Mouse (Mus musculus): Measurements from ENCODE around the gene Coq2. TPM values are rescaled to one million over a fixed set of nuclear protein-coding genes. Genes with fewer than 3 reads are reported as not detected.

The Coq2 gene
- polyA plus RNA-seq, 1 experiment from 2014 or later: 62.2 TPM

DNA sequence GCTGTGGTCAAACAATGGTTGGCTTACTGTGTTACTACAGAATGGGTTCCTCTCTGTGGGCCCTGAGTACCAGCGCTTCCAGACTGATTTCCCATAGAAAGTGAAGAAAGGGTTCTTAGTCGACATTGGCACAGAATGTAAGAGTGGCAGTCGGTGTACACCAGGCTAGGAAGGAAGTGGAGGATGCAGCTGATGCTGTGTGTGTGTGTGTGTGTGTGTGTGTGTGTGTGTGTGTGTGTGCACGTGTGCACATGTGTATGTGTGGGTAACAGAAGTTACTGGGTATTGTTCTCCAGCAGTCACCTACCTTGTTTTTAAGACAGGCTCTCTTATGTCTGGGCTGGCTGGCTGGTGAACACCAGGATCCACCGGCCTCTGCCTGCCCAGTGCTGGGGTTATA is 32.6 kb downstream of the Coq2 start:
- Histone ChIP-seq H3K9ac (replicated peaks; ENCODE audit: low read length) (no peak overlapping the region), H3K4me2 (ENCODE audit: low read depth, low read length) (no peak overlapping the region), H3K4me3 (ENCODE audit: low read depth, low read length) (no peak overlapping the region), H3K27me3 (ENCODE audit: control insufficient read depth, insufficient read depth, low read length) (no peaks in the 10 kb centered on the region), H3K9me3 (replicated peaks; ENCODE audit: control insufficient read depth, low read length) (no peaks in the 10 kb centered on the region), H3K36me3 (replicated peaks; ENCODE audit: control insufficient read depth, insufficient read depth, low read depth, low read length) (no peaks in the 10 kb centered on the region), H3K27ac (replicated peaks; ENCODE audit: low read depth, low read length) (no peak overlapping the region), H3K4me1 (ENCODE audit: control insufficient read depth, insufficient read depth, low read length) (no peaks in the 10 kb centered on the region)
- 88% methylated on average over 5 of the region's 5 CpGs for WGBS
- no peak for DNase-seq (ENCODE audit: low spot score)
- ATAC-seq (replicated peaks; ENCODE audit: insufficient number of reproducible peaks, low FRiP score, low TSS enrichment, low read depth): no peak

GRCm38 (mm10) chr5:100638483-100638882 is 36.5 kb downstream of the Coq2 start:
- no peak overlapping the region for H3K27ac ChIP-seq (replicated peaks; ENCODE audit: low read depth, low read length)
- DNase-seq (ENCODE audit: low spot score): no peak
- 78% methylated on average over 8 of the region's 8 CpGs for WGBS
- H3K9ac ChIP-seq (replicated peaks; ENCODE audit: low read length): no peak overlapping the region
- H3K4me3 ChIP-seq (ENCODE audit: low read depth, low read length): no peak overlapping the region
- no peaks in the 10 kb centered on the region for H3K27me3 ChIP-seq (ENCODE audit: control insufficient read depth, insufficient read depth, low read length)
- H3K36me3 ChIP-seq (replicated peaks; ENCODE audit: control insufficient read depth, insufficient read depth, low read depth, low read length): no peaks in the 10 kb centered on the region
- H3K4me2 ChIP-seq (ENCODE audit: low read depth, low read length): no peak overlapping the region
- H3K4me1 ChIP-seq (ENCODE audit: control insufficient read depth, insufficient read depth, low read length): no peaks in the 10 kb centered on the region
- no peaks in the 10 kb centered on the region for H3K9me3 ChIP-seq (replicated peaks; ENCODE audit: control insufficient read depth, low read length)
- ATAC-seq (replicated peaks; ENCODE audit: insufficient number of reproducible peaks, low FRiP score, low TSS enrichment, low read depth): no peak

DNA sequence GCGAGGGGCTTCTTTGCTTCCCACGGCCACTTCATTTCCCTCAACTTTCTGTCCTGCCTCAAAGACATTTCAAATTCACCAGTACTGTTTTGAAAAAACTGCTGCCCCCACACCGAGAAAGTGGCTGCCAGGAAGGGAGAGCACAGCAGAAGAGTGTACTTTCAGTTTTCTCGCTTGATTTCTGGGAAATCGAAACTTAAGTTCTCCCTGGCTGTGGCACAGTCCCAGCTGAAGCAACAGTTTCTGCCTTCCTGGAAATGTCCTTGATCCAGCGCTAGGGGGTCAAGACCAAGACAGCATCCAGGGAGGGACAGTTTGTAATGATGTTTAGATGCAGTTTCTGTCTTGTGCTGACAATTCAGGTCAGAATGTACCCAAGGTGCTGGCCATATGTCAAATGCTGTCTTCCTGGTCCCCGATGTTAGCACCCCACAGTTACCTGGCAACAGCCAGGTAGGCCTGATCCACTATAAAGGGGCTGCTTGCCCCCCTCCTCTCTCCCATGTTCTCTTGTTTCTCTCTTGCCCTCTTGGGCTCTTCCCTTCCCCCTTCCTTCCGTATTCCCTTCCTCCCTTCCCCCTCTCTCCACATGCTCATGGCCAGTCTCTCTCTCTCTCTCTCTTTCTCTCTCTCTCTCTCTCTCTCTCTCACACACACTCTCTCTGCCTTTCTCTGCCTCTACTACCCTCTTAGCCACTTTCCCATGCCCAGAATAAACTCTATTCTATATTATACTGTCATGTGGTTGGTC is 38.0 kb downstream of the Coq2 start:
- Histone ChIP-seq H3K9me3 (replicated peaks; ENCODE audit: control insufficient read depth, low read length) (no peaks in the 10 kb centered on the region), H3K4me3 (ENCODE audit: low read depth, low read length) (no peak overlapping the region), H3K9ac (replicated peaks; ENCODE audit: low read length) (no peak overlapping the region), H3K27ac (replicated peaks; ENCODE audit: low read depth, low read length) (no peak overlapping the region), H3K27me3 (ENCODE audit: control insufficient read depth, insufficient read depth, low read length) (no peaks in the 10 kb centered on the region), H3K4me1 (ENCODE audit: control insufficient read depth, insufficient read depth, low read length) (no peaks in the 10 kb centered on the region), H3K36me3 (replicated peaks; ENCODE audit: control insufficient read depth, insufficient read depth, low read depth, low read length) (no peaks in the 10 kb centered on the region), H3K4me2 (ENCODE audit: low read depth, low read length) (no peak overlapping the region)
- ATAC-seq (replicated peaks; ENCODE audit: insufficient number of reproducible peaks, low FRiP score, low TSS enrichment, low read depth) (no peak), DNase-seq (ENCODE audit: low spot score) (no peak)
- WGBS: 75% methylated on average over 8 of the region's 8 CpGs

DNA sequence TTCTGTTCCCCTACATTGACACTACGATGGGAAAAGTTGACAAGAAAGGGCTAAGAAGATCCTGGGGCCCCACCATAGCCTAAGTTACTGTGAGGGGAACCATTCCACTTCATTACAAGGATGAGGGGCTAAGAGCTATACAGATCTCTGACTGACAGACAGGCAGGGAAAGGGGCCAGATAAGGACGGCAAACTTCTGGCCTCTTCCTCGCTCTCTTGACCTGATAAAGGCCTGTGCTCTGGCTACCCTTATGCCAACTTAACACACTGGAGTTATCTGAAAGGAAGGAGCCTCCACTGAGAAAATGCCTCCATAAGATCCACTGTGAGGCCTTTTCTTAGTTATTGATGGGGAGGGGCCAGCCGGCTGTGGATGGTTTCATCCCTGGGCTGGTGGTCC is 39.0 kb downstream of the Coq2 start:
- Histone ChIP-seq H3K9me3 (replicated peaks; ENCODE audit: control insufficient read depth, low read length) (no peaks in the 10 kb centered on the region), H3K27ac (replicated peaks; ENCODE audit: low read depth, low read length) (no peak overlapping the region), H3K4me1 (ENCODE audit: control insufficient read depth, insufficient read depth, low read length) (no peaks in the 10 kb centered on the region), H3K4me3 (ENCODE audit: low read depth, low read length) (no peak overlapping the region), H3K4me2 (ENCODE audit: low read depth, low read length) (no peak overlapping the region), H3K9ac (replicated peaks; ENCODE audit: low read length) (no peak overlapping the region), H3K36me3 (replicated peaks; ENCODE audit: control insufficient read depth, insufficient read depth, low read depth, low read length) (no peaks in the 10 kb centered on the region), H3K27me3 (ENCODE audit: control insufficient read depth, insufficient read depth, low read length) (no peaks in the 10 kb centered on the region)
- ATAC-seq (replicated peaks; ENCODE audit: insufficient number of reproducible peaks, low FRiP score, low TSS enrichment, low read depth) (no peak), DNase-seq (ENCODE audit: low spot score) (no peak)
- WGBS: 89% methylated on average over 4 of the region's 4 CpGs

DNA sequence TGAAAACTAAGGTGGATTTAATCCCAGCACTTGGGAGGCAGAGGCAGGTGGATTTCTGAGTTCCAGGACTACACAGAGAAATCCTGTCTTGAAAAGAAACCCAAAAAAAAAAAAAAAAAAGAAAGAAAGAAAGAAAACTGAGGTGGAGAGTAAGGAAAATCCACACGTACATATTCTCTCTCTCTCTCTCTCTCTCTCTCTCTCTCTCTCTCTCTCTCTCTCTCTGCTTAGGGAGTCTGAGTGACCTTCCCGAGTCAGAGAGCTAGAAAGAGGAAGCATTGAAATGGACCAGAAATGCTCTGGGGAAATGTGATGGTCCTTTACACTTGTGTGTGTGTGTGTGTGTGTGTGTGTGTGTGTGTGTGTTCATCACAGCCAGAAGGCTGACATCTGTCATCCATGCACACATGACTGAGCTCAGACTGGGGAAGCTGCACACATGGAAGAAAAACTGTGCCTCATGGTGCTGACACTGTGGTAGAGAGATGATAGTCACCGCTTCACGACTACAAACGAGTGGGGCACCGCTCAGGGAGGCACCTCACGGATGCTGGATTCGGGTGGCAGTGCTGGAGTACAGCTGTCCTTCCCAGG is 40.0 kb downstream of the Coq2 start:
- H3K9ac ChIP-seq (replicated peaks; ENCODE audit: low read length): no peak overlapping the region
- no peaks in the 10 kb centered on the region for H3K36me3 ChIP-seq (replicated peaks; ENCODE audit: control insufficient read depth, insufficient read depth, low read depth, low read length)
- WGBS: 88% methylated on average over 8 of the region's 8 CpGs
- ATAC-seq (replicated peaks; ENCODE audit: insufficient number of reproducible peaks, low FRiP score, low TSS enrichment, low read depth) (no peak), DNase-seq (ENCODE audit: low spot score) (no peak)
- no peak overlapping the region for H3K27ac ChIP-seq (replicated peaks; ENCODE audit: low read depth, low read length)
- H3K9me3 ChIP-seq (replicated peaks; ENCODE audit: control insufficient read depth, low read length): no peaks in the 10 kb centered on the region
- H3K4me2 ChIP-seq (ENCODE audit: low read depth, low read length): no peak overlapping the region
- no peak overlapping the region for H3K4me3 ChIP-seq (ENCODE audit: low read depth, low read length)
- no peaks in the 10 kb centered on the region for H3K27me3 ChIP-seq (ENCODE audit: control insufficient read depth, insufficient read depth, low read length)
- H3K4me1 ChIP-seq (ENCODE audit: control insufficient read depth, insufficient read depth, low read length): no peaks in the 10 kb centered on the region

- 88% methylated on average over 8 of the region's 8 CpGs for WGBS
- ATAC-seq (replicated peaks; ENCODE audit: insufficient number of reproducible peaks, low FRiP score, low TSS enrichment, low read depth): no peak
- H3K27me3 ChIP-seq (ENCODE audit: control insufficient read depth, insufficient read depth, low read length): no peaks in the 10 kb centered on the region
Observed at GRCm38 (mm10) chr5:100632540-100633129, 42.3 kb downstream of the Coq2 start.

GRCm38 (mm10) chr5:100628807-100629206 is 46.1 kb downstream of the Coq2 start:
- WGBS: 92% methylated on average over 4 of the region's 4 CpGs
- H3K9ac ChIP-seq (replicated peaks; ENCODE audit: low read length): no peak overlapping the region
- no peak for ATAC-seq (replicated peaks; ENCODE audit: insufficient number of reproducible peaks, low FRiP score, low TSS enrichment, low read depth)

More at GRCm38 (mm10) chr5:100632540-100633129, 42.3 kb downstream of the Coq2 start:
- Histone ChIP-seq H3K9ac (replicated peaks; ENCODE audit: low read length) (no peak overlapping the region), H3K4me2 (ENCODE audit: low read depth, low read length) (no peak overlapping the region), H3K9me3 (replicated peaks; ENCODE audit: control insufficient read depth, low read length) (no peaks in the 10 kb centered on the region), H3K27ac (replicated peaks; ENCODE audit: low read depth, low read length) (no peak overlapping the region), H3K4me3 (ENCODE audit: low read depth, low read length) (no peak overlapping the region), H3K36me3 (replicated peaks; ENCODE audit: control insufficient read depth, insufficient read depth, low read depth, low read length) (no peaks in the 10 kb centered on the region), H3K4me1 (ENCODE audit: control insufficient read depth, insufficient read depth, low read length) (no peaks in the 10 kb centered on the region)
- no peak for DNase-seq (ENCODE audit: low spot score)

DNA sequence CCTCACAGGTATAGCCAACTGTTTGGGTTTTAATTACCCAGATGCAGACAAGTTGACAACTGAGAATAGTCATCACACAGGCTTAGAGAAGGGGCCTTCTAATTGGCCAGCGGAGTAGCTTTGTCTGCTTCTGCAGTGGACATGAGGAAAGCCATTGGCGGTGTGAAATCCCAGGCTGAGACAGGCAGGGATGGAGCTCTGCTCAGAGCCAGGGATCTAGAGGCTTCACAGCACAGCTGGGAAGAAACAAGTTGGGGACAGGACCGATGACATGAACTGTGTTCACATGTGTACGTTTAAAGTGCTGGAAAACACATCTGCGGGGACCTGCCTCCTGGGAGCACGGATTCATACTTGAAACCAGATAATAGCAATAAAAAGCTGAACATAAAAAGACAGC is 48.4 kb downstream of the Coq2 start:
- Histone ChIP-seq H3K4me3 (ENCODE audit: low read depth, low read length) (no peak overlapping the region), H3K4me1 (ENCODE audit: control insufficient read depth, insufficient read depth, low read length) (no peaks in the 10 kb centered on the region), H3K36me3 (replicated peaks; ENCODE audit: control insufficient read depth, insufficient read depth, low read depth, low read length) (no peaks in the 10 kb centered on the region), H3K27ac (replicated peaks; ENCODE audit: low read depth, low read length) (no peak overlapping the region), H3K9ac (replicated peaks; ENCODE audit: low read length) (no peak overlapping the region), H3K4me2 (ENCODE audit: low read depth, low read length) (no peak overlapping the region), H3K27me3 (ENCODE audit: control insufficient read depth, insufficient read depth, low read length) (no peaks in the 10 kb centered on the region), H3K9me3 (replicated peaks; ENCODE audit: control insufficient read depth, low read length) (no peaks in the 10 kb centered on the region)
- ATAC-seq (replicated peaks; ENCODE audit: insufficient number of reproducible peaks, low FRiP score, low TSS enrichment, low read depth) (no peak), DNase-seq (ENCODE audit: low spot score) (no peak)
- WGBS: 82% methylated on average over 6 of the region's 6 CpGs

More at GRCm38 (mm10) chr5:100628807-100629206, 46.1 kb downstream of the Coq2 start:
- H3K27ac ChIP-seq (replicated peaks; ENCODE audit: low read depth, low read length): no peak overlapping the region
- no peaks in the 10 kb centered on the region for H3K27me3 ChIP-seq (ENCODE audit: control insufficient read depth, insufficient read depth, low read length)
- H3K4me3 ChIP-seq (ENCODE audit: low read depth, low read length): no peak overlapping the region
- H3K36me3 ChIP-seq (replicated peaks; ENCODE audit: control insufficient read depth, insufficient read depth, low read depth, low read length): no peaks in the 10 kb centered on the region
- H3K4me2 ChIP-seq (ENCODE audit: low read depth, low read length): no peak overlapping the region
- no peaks in the 10 kb centered on the region for H3K9me3 ChIP-seq (replicated peaks; ENCODE audit: control insufficient read depth, low read length)
- DNase-seq (ENCODE audit: low spot score): no peak
- H3K4me1 ChIP-seq (ENCODE audit: control insufficient read depth, insufficient read depth, low read length): no peaks in the 10 kb centered on the region

Data from embryonic facial prominence, embryonic 11.5 days (tissue).